Mouse (Mus musculus): ENCODE results near the gene Zfp46. TPM values are rescaled to one million over a fixed set of nuclear protein-coding genes. Genes with fewer than 3 reads are reported as not detected.

Gene Zfp46
- total and polyA plus RNA-seq, 3 experiments = 5.9 to 6.6 TPM; not detected in 1

DNA sequence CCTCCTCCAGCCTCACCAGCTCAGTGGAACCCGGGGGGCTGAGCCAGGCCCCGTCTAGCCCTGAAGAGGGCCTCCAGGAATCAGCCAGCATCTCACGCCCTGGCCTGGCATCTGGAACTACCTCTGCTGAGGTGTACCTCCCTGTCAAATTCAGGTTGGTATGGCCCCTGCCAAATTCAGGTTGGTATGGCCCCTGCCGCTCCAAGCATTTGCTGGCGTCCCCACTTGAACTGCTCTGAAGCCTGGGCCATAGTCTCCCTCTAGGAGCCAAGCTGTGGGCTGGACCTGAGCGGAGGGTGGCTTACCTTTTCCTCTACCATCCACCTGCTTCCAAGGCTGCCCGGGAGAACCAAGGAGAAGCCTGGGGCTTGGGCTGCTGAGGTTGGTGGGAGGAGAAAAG lies 41.8 kb upstream of the Zfp46 start:
- no peak for DNase-seq (ENCODE audit: low read depth, low spot score)
- H3K36me3 ChIP-seq (ENCODE audit: control insufficient read depth in 1 of 2, insufficient read depth in 2 of 2, low read length in 2 of 2) = no peaks in the 10 kb centered on the region
- no peaks in the 10 kb centered on the region for H3K4me1 ChIP-seq (ENCODE audit: control insufficient read depth in 1 of 2, insufficient read depth in 2 of 2, low read length in 2 of 2)
- TF ChIP-seq TBP (IDR thresholded peaks at IDR 0.05; ENCODE audit: low read depth, low read length) (no peak), JUND (IDR thresholded peaks at IDR 0.05; ENCODE audit: low read depth, low read length) (no peak), MAX (IDR thresholded peaks at IDR 0.05; ENCODE audit: low read length) (no peak), ZMIZ1 (IDR thresholded peaks at IDR 0.05; ENCODE audit: low read depth, low read length) (no peak), TCF12 (IDR thresholded peaks at IDR 0.05; ENCODE audit: low read depth, low read length) (no peak), MYC (IDR thresholded peaks at IDR 0.05; ENCODE audit: low read depth, low read length) (no peak), SMC3 (IDR thresholded peaks at IDR 0.05; ENCODE audit: low read depth, low read length) (no peak), USF1 (IDR thresholded peaks at IDR 0.05; ENCODE audit: low read depth, low read length) (no peak), NELFE (IDR thresholded peaks at IDR 0.05; ENCODE audit: low read depth, low read length) (no peak)
- no peak overlapping the region for H3K9ac ChIP-seq (ENCODE audit: control insufficient read depth, low read depth, low read length, poor library complexity, severe bottlenecking)
- H3K27ac ChIP-seq (ENCODE audit: control insufficient read depth, low read depth, low read length) = no peak overlapping the region
- H3K4me3 ChIP-seq (ENCODE audit: control insufficient read depth in 1 of 2, insufficient read depth in 1 of 2, low read depth in 2 of 2, low read length in 2 of 2) = no peak overlapping the region
- no peaks in the 10 kb centered on the region for H3K9me3 ChIP-seq (replicated peaks; ENCODE audit: insufficient read depth, low read length)
- no peaks in the 10 kb centered on the region for H3K79me2 ChIP-seq (ENCODE audit: control insufficient read depth, insufficient read depth, low read length, poor library complexity)
- peaks cover 0 to 3% of the 10 kb centered on the region in 2 experiments; a peak in 2 of 4 replicates for H3K27me3 ChIP-seq (ENCODE audit: control insufficient read depth in 1 of 2, insufficient read depth in 2 of 2, low read length in 2 of 2)

DNA sequence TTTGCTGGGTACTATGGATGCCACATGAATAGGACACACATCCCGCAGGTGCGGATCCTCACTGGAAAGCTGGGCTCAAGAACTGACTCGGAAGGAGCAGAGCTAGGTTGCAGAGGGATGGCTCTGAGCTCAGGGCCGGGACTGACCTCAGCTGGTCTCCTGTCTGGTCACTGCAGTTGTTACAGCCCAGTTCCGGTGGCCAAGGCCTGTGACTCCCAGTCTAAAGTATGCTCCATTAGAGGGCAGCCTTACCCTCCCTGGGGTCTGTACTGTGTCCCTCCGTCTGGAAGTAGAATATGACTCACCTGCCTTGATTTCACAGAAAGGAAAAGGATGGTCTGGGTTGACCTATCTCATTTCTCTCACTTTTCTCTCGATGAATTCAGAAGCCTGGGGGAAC lies 40.3 kb upstream of the Zfp46 start:
- TF ChIP-seq KAT2A (conservative IDR thresholded peaks at IDR 0.05; ENCODE audit: low read depth, low read length) (no peak), E2F4 (IDR thresholded peaks at IDR 0.05; ENCODE audit: borderline replicate concordance, low read depth, low read length) (no peak), CHD2 (IDR thresholded peaks at IDR 0.05; ENCODE audit: low read length) (no peak), NELFE (IDR thresholded peaks at IDR 0.05; ENCODE audit: low read depth, low read length) (no peak), MYB (IDR thresholded peaks at IDR 0.05; ENCODE audit: low read depth, low read length) (no peak)
- Histone ChIP-seq H3K79me2 (ENCODE audit: control insufficient read depth, insufficient read depth, low read length, poor library complexity) (no peaks in the 10 kb centered on the region), H3K9ac (ENCODE audit: control insufficient read depth, low read depth, low read length, poor library complexity, severe bottlenecking) (no peak overlapping the region), H3K4me3 (ENCODE audit: control insufficient read depth in 1 of 2, insufficient read depth in 1 of 2, low read depth in 2 of 2, low read length in 2 of 2) (no peak overlapping the region), H3K9me3 (replicated peaks; ENCODE audit: insufficient read depth, low read length) (no peaks in the 10 kb centered on the region), H3K27me3 (ENCODE audit: control insufficient read depth in 1 of 2, insufficient read depth in 2 of 2, low read length in 2 of 2) (peaks cover 0 to 3% of the 10 kb centered on the region in 2 experiments; a peak in 2 of 4 replicates), H3K27ac (ENCODE audit: control insufficient read depth, low read depth, low read length) (no peak overlapping the region), H3K36me3 (ENCODE audit: control insufficient read depth in 1 of 2, insufficient read depth in 2 of 2, low read length in 2 of 2) (no peaks in the 10 kb centered on the region), H3K4me1 (ENCODE audit: control insufficient read depth in 1 of 2, insufficient read depth in 2 of 2, low read length in 2 of 2) (no peaks in the 10 kb centered on the region)
- DNase-seq (ENCODE audit: low read depth, low spot score) = no peak

DNA sequence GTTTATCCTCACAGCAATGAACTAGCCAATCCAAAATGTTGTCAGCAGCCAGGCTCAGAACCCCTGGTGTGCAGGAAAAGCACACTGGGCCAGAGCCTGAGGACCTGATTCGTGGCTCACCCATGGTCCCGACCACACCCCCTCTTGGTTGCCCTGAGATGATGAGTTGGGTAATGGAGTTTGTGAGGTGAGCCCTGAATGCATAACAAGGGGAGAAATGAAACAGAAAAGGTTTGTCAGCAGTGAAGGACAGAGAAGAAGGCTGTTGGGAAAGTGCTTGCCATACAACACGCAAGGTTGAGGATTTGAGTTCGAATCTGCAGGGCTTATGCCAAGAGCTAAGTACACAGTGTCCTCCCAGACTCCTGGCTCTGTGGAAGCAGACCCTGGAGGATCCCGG lies 38.8 kb upstream of the Zfp46 start:
- DNase-seq (ENCODE audit: low read depth, low spot score) = no peak
- Histone ChIP-seq H3K4me1 (ENCODE audit: control insufficient read depth in 1 of 2, insufficient read depth in 2 of 2, low read length in 2 of 2) (no peaks in the 10 kb centered on the region), H3K27ac (ENCODE audit: control insufficient read depth, low read depth, low read length) (no peak overlapping the region), H3K79me2 (ENCODE audit: control insufficient read depth, insufficient read depth, low read length, poor library complexity) (no peaks in the 10 kb centered on the region), H3K27me3 (ENCODE audit: control insufficient read depth in 1 of 2, insufficient read depth in 2 of 2, low read length in 2 of 2) (peaks cover 0 to 3% of the 10 kb centered on the region in 2 experiments; a peak in 2 of 4 replicates), H3K36me3 (ENCODE audit: control insufficient read depth in 1 of 2, insufficient read depth in 2 of 2, low read length in 2 of 2) (no peaks in the 10 kb centered on the region), H3K4me3 (ENCODE audit: control insufficient read depth in 1 of 2, insufficient read depth in 1 of 2, low read depth in 2 of 2, low read length in 2 of 2) (no peak overlapping the region), H3K9ac (ENCODE audit: control insufficient read depth, low read depth, low read length, poor library complexity, severe bottlenecking) (no peak overlapping the region), H3K9me3 (replicated peaks; ENCODE audit: insufficient read depth, low read length) (no peaks in the 10 kb centered on the region)
- TF ChIP-seq HCFC1 (IDR thresholded peaks at IDR 0.05; ENCODE audit: low read depth, low read length) (no peak), TBP (IDR thresholded peaks at IDR 0.05; ENCODE audit: low read depth, low read length) (no peak), JUND (IDR thresholded peaks at IDR 0.05; ENCODE audit: low read depth, low read length) (no peak), USF2 (IDR thresholded peaks at IDR 0.05; ENCODE audit: borderline replicate concordance in 1 of 2, insufficient read depth in 1 of 2, low read depth in 1 of 2, low read length in 2 of 2) (no peak), MXI1 (IDR thresholded peaks at IDR 0.05; ENCODE audit: low read depth, low read length) (no peak), GATA1 (IDR thresholded peaks at IDR 0.05; ENCODE audit: low read depth, low read length) (no peak), ZNF384 (IDR thresholded peaks at IDR 0.05; ENCODE audit: low read depth, low read length) (no peak), NELFE (IDR thresholded peaks at IDR 0.05; ENCODE audit: low read depth, low read length) (no peak), ZMIZ1 (IDR thresholded peaks at IDR 0.05; ENCODE audit: low read depth, low read length) (no peak), NRF1 (IDR thresholded peaks at IDR 0.05; ENCODE audit: insufficient read depth, low read depth, low read length, poor library complexity, severe bottlenecking) (no peak), RAD21 (IDR thresholded peaks at IDR 0.05; ENCODE audit: low read depth, low read length) (no peak)

Measured in MEL (cell line).